Mouse (Mus musculus): ENCODE measurements around the gene Gm39566. TPM values are rescaled to one million over a fixed set of nuclear protein-coding genes. Genes with fewer than 3 reads are reported as not detected.

Gene Gm39566
- polyA plus RNA-seq, 1 experiment from 2014 or later, result not detected

- Histone ChIP-seq H3K27ac (ENCODE audit: low read length) (peak overlapping the region; percentile 72), H3K36me3 (ENCODE audit: control insufficient read depth, insufficient read depth, low read length) (no peaks in the 10 kb centered on the region), H3K4me3 (ENCODE audit: low read depth, low read length) (peak overlapping the region; percentile 54), H3K9ac (ENCODE audit: low read depth, low read length) (peak overlapping the region; percentile 69), H3K4me2 (ENCODE audit: low read length) (peak overlapping the region; percentile 90), H3K27me3 (ENCODE audit: control insufficient read depth, insufficient read depth, low read depth, low read length) (peaks cover 16% of the 10 kb centered on the region), H3K4me1 (ENCODE audit: control insufficient read depth, insufficient read depth, low read length) (peaks cover 48% of the 10 kb centered on the region), H3K9me3 (replicated peaks; ENCODE audit: control insufficient read depth, low read length, poor library complexity, severe bottlenecking) (no peaks in the 10 kb centered on the region)
- ATAC-seq, result peak; percentile 18; the same call in 1 of the 2 replicates
- under 1% methylated on average over 33 of the region's 33 CpGs for WGBS
These were observed 12.4 kb downstream of the Gm39566 start for GRCm38 (mm10) chr11:69802648-69803105.

GRCm38 (mm10) chr11:69801379-69801977 is 13.6 kb downstream of the Gm39566 start, which contains the start of gene Fgf11:
Gene Fgf11, minus strand, starts transcription at chr11:69801857.
- Histone ChIP-seq H3K4me2 (ENCODE audit: low read length) (peak within 1 kb of the TSS; percentile 90), H3K27ac (ENCODE audit: low read length) (peak within 1 kb of the TSS; percentile 93), H3K9ac (ENCODE audit: low read depth, low read length) (peak within 1 kb of the TSS; percentile 69), H3K9me3 (replicated peaks; ENCODE audit: control insufficient read depth, low read length, poor library complexity, severe bottlenecking) (no peaks in the 10 kb centered on the region), H3K36me3 (ENCODE audit: control insufficient read depth, insufficient read depth, low read length) (no peaks in the 10 kb centered on the region), H3K4me1 (ENCODE audit: control insufficient read depth, insufficient read depth, low read length) (peaks cover 48% of the 10 kb centered on the region), H3K27me3 (ENCODE audit: control insufficient read depth, insufficient read depth, low read depth, low read length) (peaks cover 14% of the 10 kb centered on the region), H3K4me3 (ENCODE audit: low read depth, low read length) (peak within 1 kb of the TSS; percentile 54)
- ATAC-seq, result no peak
- 0% methylated on average over 33 of the region's 33 CpGs for WGBS

- peak overlapping the region; percentile 54 for H3K4me3 ChIP-seq (ENCODE audit: low read depth, low read length)
- peak overlapping the region; percentile 90 for H3K4me2 ChIP-seq (ENCODE audit: low read length)
- peak overlapping the region; percentile 69 for H3K9ac ChIP-seq (ENCODE audit: low read depth, low read length)
- H3K4me1 ChIP-seq (ENCODE audit: control insufficient read depth, insufficient read depth, low read length), result peaks cover 48% of the 10 kb centered on the region
- peak; percentile 72 for ATAC-seq
- peaks cover 13% of the 10 kb centered on the region for H3K27me3 ChIP-seq (ENCODE audit: control insufficient read depth, insufficient read depth, low read depth, low read length)
- WGBS, result under 1% methylated on average over 36 of the region's 36 CpGs
- H3K36me3 ChIP-seq (ENCODE audit: control insufficient read depth, insufficient read depth, low read length), result no peaks in the 10 kb centered on the region
- peak overlapping the region; percentile 93 for H3K27ac ChIP-seq (ENCODE audit: low read length)
- H3K9me3 ChIP-seq (replicated peaks; ENCODE audit: control insufficient read depth, low read length, poor library complexity, severe bottlenecking), result no peaks in the 10 kb centered on the region
These were observed 14.5 kb downstream of the Gm39566 start for GRCm38 (mm10) chr11:69800392-69801197.

GRCm38 (mm10) chr11:69800138-69800391 is 15.0 kb downstream of the Gm39566 start:
- no peaks in the 10 kb centered on the region for H3K9me3 ChIP-seq (replicated peaks; ENCODE audit: control insufficient read depth, low read length, poor library complexity, severe bottlenecking)
- peak overlapping the region; percentile 90 for H3K4me2 ChIP-seq (ENCODE audit: low read length)
- peaks cover 46% of the 10 kb centered on the region for H3K4me1 ChIP-seq (ENCODE audit: control insufficient read depth, insufficient read depth, low read length)
- H3K27me3 ChIP-seq (ENCODE audit: control insufficient read depth, insufficient read depth, low read depth, low read length), result peaks cover 9% of the 10 kb centered on the region
- no peaks in the 10 kb centered on the region for H3K36me3 ChIP-seq (ENCODE audit: control insufficient read depth, insufficient read depth, low read length)
- H3K9ac ChIP-seq (ENCODE audit: low read depth, low read length), result peak overlapping the region; percentile 69
- 0% methylated on average over 11 of the region's 11 CpGs for whole genome bisulfite sequencing
- H3K27ac ChIP-seq (ENCODE audit: low read length), result peak overlapping the region; percentile 93
- ATAC-seq, result peak; percentile 23; the same call in 1 of the 2 replicates
- H3K4me3 ChIP-seq (ENCODE audit: low read depth, low read length), result peak overlapping the region; percentile 54

GRCm38 (mm10) chr11:69799394-69800137 is 15.5 kb downstream of the Gm39566 start:
- H3K27me3 ChIP-seq (ENCODE audit: control insufficient read depth, insufficient read depth, low read depth, low read length), result peaks cover 6% of the 10 kb centered on the region
- peak overlapping the region; percentile 54 for H3K4me3 ChIP-seq (ENCODE audit: low read depth, low read length)
- WGBS, result 14% methylated on average over 11 of the region's 12 CpGs
- H3K9ac ChIP-seq (ENCODE audit: low read depth, low read length), result peak overlapping the region; percentile 69
- no peaks in the 10 kb centered on the region for H3K36me3 ChIP-seq (ENCODE audit: control insufficient read depth, insufficient read depth, low read length)
- peaks cover 41% of the 10 kb centered on the region for H3K4me1 ChIP-seq (ENCODE audit: control insufficient read depth, insufficient read depth, low read length)
- no peaks in the 10 kb centered on the region for H3K9me3 ChIP-seq (replicated peaks; ENCODE audit: control insufficient read depth, low read length, poor library complexity, severe bottlenecking)
- H3K4me2 ChIP-seq (ENCODE audit: low read length), result peak overlapping the region; percentile 90
- H3K27ac ChIP-seq (ENCODE audit: low read length), result peak overlapping the region; percentile 93
- ATAC-seq, result no peak

GRCm38 (mm10) chr11:69797924-69798323 is 17.2 kb downstream of the Gm39566 start:
- H3K9me3 ChIP-seq (replicated peaks; ENCODE audit: control insufficient read depth, low read length, poor library complexity, severe bottlenecking), result no peaks in the 10 kb centered on the region
- peaks cover 25% of the 10 kb centered on the region for H3K4me1 ChIP-seq (ENCODE audit: control insufficient read depth, insufficient read depth, low read length)
- WGBS, result 76% methylated on average over 7 of the region's 7 CpGs
- no peak overlapping the region for H3K4me2 ChIP-seq (ENCODE audit: low read length)
- H3K27ac ChIP-seq (ENCODE audit: low read length), result no peak overlapping the region
- no peaks in the 10 kb centered on the region for H3K36me3 ChIP-seq (ENCODE audit: control insufficient read depth, insufficient read depth, low read length)
- H3K9ac ChIP-seq (ENCODE audit: low read depth, low read length), result no peak overlapping the region
- H3K4me3 ChIP-seq (ENCODE audit: low read depth, low read length), result no peak overlapping the region
- peaks cover 12% of the 10 kb centered on the region for H3K27me3 ChIP-seq (ENCODE audit: control insufficient read depth, insufficient read depth, low read depth, low read length)
- no peak for ATAC-seq

- Histone ChIP-seq H3K9ac (ENCODE audit: low read depth, low read length) (no peak overlapping the region), H3K36me3 (ENCODE audit: control insufficient read depth, insufficient read depth, low read length) (no peaks in the 10 kb centered on the region), H3K4me3 (ENCODE audit: low read depth, low read length) (peak overlapping the region; percentile 36; the same call in 1 of the 2 replicates), H3K27me3 (ENCODE audit: control insufficient read depth, insufficient read depth, low read depth, low read length) (peaks cover 12% of the 10 kb centered on the region), H3K27ac (ENCODE audit: low read length) (no peak overlapping the region), H3K4me1 (ENCODE audit: control insufficient read depth, insufficient read depth, low read length) (peaks cover 10% of the 10 kb centered on the region), H3K9me3 (replicated peaks; ENCODE audit: control insufficient read depth, low read length, poor library complexity, severe bottlenecking) (no peaks in the 10 kb centered on the region), H3K4me2 (ENCODE audit: low read length) (peak overlapping the region; percentile 69)
- ATAC-seq, result no peak
- under 1% methylated on average over 13 of the region's 13 CpGs for WGBS
These were observed 19.1 kb downstream of the Gm39566 start for GRCm38 (mm10) chr11:69795983-69796435.

- H3K4me1 ChIP-seq (ENCODE audit: control insufficient read depth, insufficient read depth, low read length), result peaks cover 10% of the 10 kb centered on the region
- H3K9me3 ChIP-seq (replicated peaks; ENCODE audit: control insufficient read depth, low read length, poor library complexity, severe bottlenecking), result no peaks in the 10 kb centered on the region
- peak within 1 kb of the TSS; percentile 69 for H3K4me2 ChIP-seq (ENCODE audit: low read length)
- H3K9ac ChIP-seq (ENCODE audit: low read depth, low read length), result peak within 1 kb of the TSS; percentile 39; the same call in 1 of the 2 replicates
- peak; percentile 90 for ATAC-seq
- WGBS, result 2% methylated on average over 52 of the region's 52 CpGs
- no peak within 1 kb of the TSS for H3K27ac ChIP-seq (ENCODE audit: low read length)
- H3K27me3 ChIP-seq (ENCODE audit: control insufficient read depth, insufficient read depth, low read depth, low read length), result peaks cover 12% of the 10 kb centered on the region
- H3K4me3 ChIP-seq (ENCODE audit: low read depth, low read length), result peak within 1 kb of the TSS; percentile 36
- H3K36me3 ChIP-seq (ENCODE audit: control insufficient read depth, insufficient read depth, low read length), result no peaks in the 10 kb centered on the region
These were observed 19.7 kb downstream of the Gm39566 start, which contains the start of gene Chrnb1 for GRCm38 (mm10) chr11:69795168-69795982. Gene Chrnb1, minus strand, starts transcription at chr11:69795943.
